Mouse (Mus musculus) liver, adult 2 months (tissue): ENCODE results near the gene Lrrc39.

Experiments used
- CTCF ChIP-seq: fragments of 200-500 bp; IDR thresholded peaks from 2 replicates; pipeline ENCODE4 v1.5.1; 2011; ENCODE audit warnings: low read depth, low read length, control low read depth
- POLR2A ChIP-seq: fragments of 200-500 bp; IDR thresholded peaks from 2 replicates; pipeline ENCODE4 v1.6.1; 2011; ENCODE audit warnings: low read length, control low read depth; ENCODE audit not compliant: insufficient read depth; ENCODE audit errors: extremely low read depth

GRCm38 (mm10) chr3:116604570-116604969 is 41.8 kb downstream of the Lrrc39 start:
- TF ChIP-seq CTCF = no peak
- no peak for TF ChIP-seq POLR2A
